Mouse (Mus musculus) neural tube, embryonic 15.5 days (tissue): ENCODE data around the gene Negr1. TPM values are rescaled to one million over a fixed set of nuclear protein-coding genes. Genes with fewer than 3 reads are reported as not detected.
"Not testable (repeated sequence)": the region's sequence is repeated elsewhere in the genome, so short reads cannot be mapped to it uniquely, and the experiment has no call there.

ENCODE experiments used
- ATAC-seq: fragments of 200-750 bp; cut with Nextera tagmentation; 2 replicates; pipeline ENCODE4 v1.8.0; 2017; ENCODE audit warnings: mild to moderate bottlenecking, moderate TSS enrichment, moderate library complexity; ENCODE audit not compliant: low FRiP score
- H3K27ac ChIP-seq: fragments of 300-500 bp; sonication (generic); replicated peaks from 2 replicates; pipeline ENCODE4 v1.5.1; 2015; ENCODE audit warnings: mild to moderate bottlenecking, inconsistent platforms
- H3K27me3 ChIP-seq: fragments of 300-500 bp; sonication (generic); replicated peaks from 2 replicates; pipeline ENCODE4 v1.6.1; 2015; ENCODE audit warnings: inconsistent platforms
- H3K36me3 ChIP-seq: fragments of 300-500 bp; sonication (generic); 2 replicates; pipeline ENCODE4 v1.6.1; 2015; ENCODE audit warnings: inconsistent platforms
- H3K4me1 ChIP-seq: fragments of 300-500 bp; sonication (generic); 2 replicates; pipeline ENCODE4 v1.6.1; 2015; ENCODE audit warnings: inconsistent platforms
- H3K4me2 ChIP-seq: fragments of 300-500 bp; sonication (generic); 2 replicates; pipeline ENCODE4 v1.6.1; 2015; ENCODE audit warnings: inconsistent platforms, mild to moderate bottlenecking, moderate library complexity
- H3K4me3 ChIP-seq: fragments of 300-500 bp; sonication (generic); replicated peaks from 2 replicates; pipeline ENCODE4 v1.5.1; 2015; ENCODE audit warnings: mild to moderate bottlenecking, inconsistent platforms
- H3K9ac ChIP-seq: fragments of 300-500 bp; sonication (generic); replicated peaks from 2 replicates; pipeline ENCODE4 v1.6.1; 2015; ENCODE audit warnings: mild to moderate bottlenecking, inconsistent platforms
- H3K9me3 ChIP-seq: fragments of 300-500 bp; sonication (generic); replicated peaks from 2 replicates; pipeline ENCODE4 v1.6.1; 2016; ENCODE audit warnings: inconsistent platforms
- WGBS: fragments of 180-500 bp; shearing (Covaris S2); methylation state at CpG from one replicate; pipeline ENCODE4 v1.1.7; 2015; ENCODE audit warnings: mixed read lengths; 5-methylcytosine and 5-hydroxymethylcytosine counted together
- polyA plus RNA-seq: library from polyadenylated mRNA; unstranded; fragments of >200 nt; fragmentation: Nextera tagmentation; extraction: Ambion mirVana; gene quantifications from 2 replicates; pipeline ENCODE4 v1.2.1, GENCODE M21; 2015

Gene Negr1
- polyA plus RNA-seq, 1 experiment from 2014 or later = 48.6 TPM

- no peaks in the 10 kb centered on the region for H3K9me3 ChIP-seq
- ATAC-seq = no peak
- WGBS = 47% methylated on average over 1 of the region's 1 CpGs
- no peaks in the 10 kb centered on the region for H3K27me3 ChIP-seq
- H3K4me3 ChIP-seq = no peak overlapping the region
- H3K9ac ChIP-seq = no peak overlapping the region
- H3K4me2 ChIP-seq = no peak overlapping the region
- H3K27ac ChIP-seq = no peak overlapping the region
- no peaks in the 10 kb centered on the region for H3K36me3 ChIP-seq
- peaks cover 3% of the 10 kb centered on the region; the same call in 1 of the 2 replicates for H3K4me1 ChIP-seq
Observed at GRCm38 (mm10) chr3:157036568-157036967, 475.0 kb downstream of the Negr1 start.

- Histone ChIP-seq H3K9ac (no peak overlapping the region), H3K4me1 (peaks cover 3% of the 10 kb centered on the region; the same call in 1 of the 2 replicates), H3K27me3 (no peaks in the 10 kb centered on the region), H3K4me2 (no peak overlapping the region), H3K27ac (0 out of 2 replicates have a peak overlapping the region, but pooled peaks have one; percentile 23), H3K4me3 (no peak overlapping the region), H3K9me3 (no peaks in the 10 kb centered on the region), H3K36me3 (no peaks in the 10 kb centered on the region)
- 0 out of 2 replicates have a peak, but pooled peaks have one; percentile 57 for ATAC-seq
- WGBS = 48% methylated on average over 5 of the region's 5 CpGs
Observed at GRCm38 (mm10) chr3:157040619-157041018, 479.0 kb downstream of the Negr1 start.

- Histone ChIP-seq H3K27ac (no peak overlapping the region), H3K4me2 (no peak overlapping the region), H3K9me3 (no peaks in the 10 kb centered on the region), H3K9ac (no peak overlapping the region), H3K4me1 (no peaks in the 10 kb centered on the region), H3K36me3 (no peaks in the 10 kb centered on the region), H3K4me3 (no peak overlapping the region), H3K27me3 (no peaks in the 10 kb centered on the region)
- ATAC-seq = no peak
- 86% methylated on average over 2 of the region's 2 CpGs for WGBS
Observed at GRCm38 (mm10) chr3:157044565-157044964, 483.0 kb downstream of the Negr1 start.

- not testable (repeated sequence) for ATAC-seq, H3K9ac ChIP-seq, H3K4me1 ChIP-seq, H3K4me2 ChIP-seq, H3K27me3 ChIP-seq, H3K36me3 ChIP-seq, H3K4me3 ChIP-seq, H3K27ac ChIP-seq, H3K9me3 ChIP-seq
- 78% methylated on average over 2 of the region's 2 CpGs for WGBS
Observed at GRCm38 (mm10) chr3:157064438-157064837, 502.8 kb downstream of the Negr1 start.

GRCm38 (mm10) chr3:157066331-157066730, 504.7 kb downstream of the Negr1 start:
- Histone ChIP-seq H3K4me3 (no peak overlapping the region), H3K4me1 (no peaks in the 10 kb centered on the region), H3K9me3 (no peaks in the 10 kb centered on the region), H3K27ac (no peak overlapping the region), H3K9ac (no peak overlapping the region), H3K4me2 (no peak overlapping the region), H3K36me3 (no peaks in the 10 kb centered on the region), H3K27me3 (no peaks in the 10 kb centered on the region)
- no peak for ATAC-seq

- WGBS = 83% methylated on average over 2 of the region's 2 CpGs
- no peaks in the 10 kb centered on the region for H3K36me3 ChIP-seq
- no peak overlapping the region for H3K9ac ChIP-seq
- no peak overlapping the region for H3K4me2 ChIP-seq
- no peak for ATAC-seq
- no peak overlapping the region for H3K4me3 ChIP-seq
- no peaks in the 10 kb centered on the region for H3K4me1 ChIP-seq
- H3K27me3 ChIP-seq = no peaks in the 10 kb centered on the region
- H3K9me3 ChIP-seq = no peaks in the 10 kb centered on the region
- H3K27ac ChIP-seq = no peak overlapping the region
Observed at GRCm38 (mm10) chr3:157079250-157079965, 517.8 kb downstream of the Negr1 start.

- no peak overlapping the region for H3K9ac ChIP-seq
- H3K9me3 ChIP-seq = no peaks in the 10 kb centered on the region
- no peaks in the 10 kb centered on the region for H3K36me3 ChIP-seq
- H3K4me2 ChIP-seq = no peak overlapping the region
- no peak for ATAC-seq
- 76% methylated on average over 1 of the region's 1 CpGs for WGBS
- no peaks in the 10 kb centered on the region for H3K27me3 ChIP-seq
- no peak overlapping the region for H3K4me3 ChIP-seq
- H3K27ac ChIP-seq = no peak overlapping the region
- no peaks in the 10 kb centered on the region for H3K4me1 ChIP-seq
Observed at GRCm38 (mm10) chr3:157079966-157080306, 518.3 kb downstream of the Negr1 start.

- Histone ChIP-seq H3K4me2 (no peak overlapping the region), H3K27me3 (no peaks in the 10 kb centered on the region), H3K4me1 (no peaks in the 10 kb centered on the region), H3K9ac (no peak overlapping the region), H3K27ac (no peak overlapping the region), H3K9me3 (no peaks in the 10 kb centered on the region), H3K4me3 (no peak overlapping the region), H3K36me3 (no peaks in the 10 kb centered on the region)
- 95% methylated on average over 1 of the region's 1 CpGs for WGBS
- no peak for ATAC-seq
Observed at GRCm38 (mm10) chr3:157080585-157080984, 519.0 kb downstream of the Negr1 start.

GRCm38 (mm10) chr3:157082808-157083784, 521.5 kb downstream of the Negr1 start:
- H3K27ac ChIP-seq = no peak overlapping the region
- no peak overlapping the region for H3K4me3 ChIP-seq
- no peak for ATAC-seq
- H3K9me3 ChIP-seq = no peaks in the 10 kb centered on the region
- no peak overlapping the region for H3K9ac ChIP-seq
- WGBS = 84% methylated on average over 8 of the region's 8 CpGs
- no peak overlapping the region for H3K4me2 ChIP-seq
- no peaks in the 10 kb centered on the region for H3K36me3 ChIP-seq
- no peaks in the 10 kb centered on the region for H3K27me3 ChIP-seq
- H3K4me1 ChIP-seq = no peaks in the 10 kb centered on the region

- Histone ChIP-seq H3K36me3 (no peaks in the 10 kb centered on the region), H3K4me2 (no peak overlapping the region), H3K4me1 (no peaks in the 10 kb centered on the region), H3K4me3 (no peak overlapping the region), H3K27ac (no peak overlapping the region), H3K9me3 (no peaks in the 10 kb centered on the region), H3K9ac (no peak overlapping the region), H3K27me3 (no peaks in the 10 kb centered on the region)
- WGBS = 93% methylated on average over 1 of the region's 1 CpGs
- ATAC-seq = no peak
Observed at GRCm38 (mm10) chr3:157085180-157085579, 523.6 kb downstream of the Negr1 start.

GRCm38 (mm10) chr3:157090051-157090450, 528.5 kb downstream of the Negr1 start:
- ATAC-seq = no peak
- Histone ChIP-seq H3K4me3 (no peak overlapping the region), H3K27ac (no peak overlapping the region), H3K4me1 (no peaks in the 10 kb centered on the region), H3K27me3 (no peaks in the 10 kb centered on the region), H3K9me3 (no peaks in the 10 kb centered on the region), H3K4me2 (no peak overlapping the region), H3K9ac (no peak overlapping the region), H3K36me3 (no peaks in the 10 kb centered on the region)
- WGBS = 78% methylated on average over 4 of the region's 4 CpGs

- H3K4me1 ChIP-seq = peaks cover 3% of the 10 kb centered on the region; the same call in 1 of the 2 replicates
- no peak overlapping the region for H3K4me2 ChIP-seq
- no peak overlapping the region for H3K9ac ChIP-seq
- H3K9me3 ChIP-seq = no peaks in the 10 kb centered on the region
- H3K27me3 ChIP-seq = no peaks in the 10 kb centered on the region
- H3K4me3 ChIP-seq = no peak overlapping the region
- H3K36me3 ChIP-seq = no peaks in the 10 kb centered on the region
- no peak overlapping the region for H3K27ac ChIP-seq
- no peak for ATAC-seq
- 94% methylated on average over 1 of the region's 1 CpGs for WGBS
Observed at GRCm38 (mm10) chr3:157096284-157096683, 534.7 kb downstream of the Negr1 start.
